Mouse (Mus musculus) heart, postnatal 0 days (tissue): Measurements from ENCODE around the gene Polr3h. TPM values are rescaled to one million over a fixed set of nuclear protein-coding genes. Genes with fewer than 3 reads are reported as not detected.

Experiments used
- ATAC-seq: fragments of 200-750 bp; cut with Nextera tagmentation; 2 replicates; pipeline ENCODE4 v1.8.0; 2017; ENCODE audit warnings: low read depth, moderate number of reproducible peaks, moderate library complexity; ENCODE audit not compliant: insufficient read depth
- DNase-seq: peaks from one replicate; pipeline ENCODE4 v3.0.0-alpha.2; 2016; ENCODE audit warnings: low spot score
- H3K27ac ChIP-seq: fragments of 300-500 bp; sonication (generic); 2 replicates; pipeline ENCODE4 v1.5.1; 2014; ENCODE audit warnings: low read depth, mild to moderate bottlenecking
- H3K27me3 ChIP-seq: fragments of 300-500 bp; sonication (generic); 2 replicates; pipeline ENCODE4 v1.6.1; 2014; ENCODE audit warnings: low read length, mixed read lengths; ENCODE audit not compliant: control insufficient read depth, insufficient read depth
- H3K36me3 ChIP-seq: fragments of 300-500 bp; sonication (generic); replicated peaks from 2 replicates; pipeline ENCODE4 v1.6.1; 2014; ENCODE audit warnings: low read length, mixed read lengths; ENCODE audit not compliant: control insufficient read depth, insufficient read depth
- H3K4me1 ChIP-seq: fragments of 300-500 bp; sonication (generic); 2 replicates; pipeline ENCODE4 v1.6.1; 2014; ENCODE audit warnings: antibody characterized with exemption; ENCODE audit not compliant: control insufficient read depth, insufficient read depth
- H3K4me2 ChIP-seq: fragments of 300-500 bp; sonication (generic); 2 replicates; pipeline ENCODE4 v1.6.1; 2014; ENCODE audit warnings: low read depth, mild to moderate bottlenecking, low read length, moderate library complexity
- H3K4me3 ChIP-seq: fragments of 300-500 bp; sonication (generic); 2 replicates; pipeline ENCODE4 v1.5.1; 2014; ENCODE audit warnings: low read depth, low read length
- H3K9ac ChIP-seq: fragments of 300-500 bp; sonication (generic); replicated peaks from 2 replicates; pipeline ENCODE4 v1.6.1; 2014; ENCODE audit warnings: low read depth, low read length, mixed read lengths
- H3K9me3 ChIP-seq: fragments of 300-500 bp; sonication (generic); replicated peaks from 2 replicates; pipeline ENCODE4 v1.6.1; 2016; ENCODE audit warnings: low read length; ENCODE audit not compliant: control insufficient read depth
- CTCF ChIP-seq: IDR thresholded peaks from 2 replicates; pipeline ENCODE4 v1.5.1; 2016; ENCODE audit warnings: antibody characterized with exemption, control low read depth, low read depth
- EP300 ChIP-seq: IDR thresholded peaks from 2 replicates; pipeline ENCODE4 v1.6.1; 2016; ENCODE audit warnings: antibody characterized with exemption, low read depth
- WGBS: fragments of 180-500 bp; shearing (Covaris S2); extraction: QIAGEN DNeasy Blood & Tissue Kit; methylation state at CpG from one replicate; pipeline ENCODE4 v1.1.7; 2014; 5-methylcytosine and 5-hydroxymethylcytosine counted together
- polyA plus RNA-seq: library from polyadenylated mRNA; unstranded; fragments of >200 nt; fragmentation: Nextera tagmentation; extraction: Ambion mirVana; gene quantifications from 2 replicates; pipeline ENCODE4 v1.2.1, GENCODE M21; 2015
- total RNA-seq: library from RNA; depleted of rRNA; stranded (reverse); fragments of >200 nt; gene quantifications from 2 replicates; pipeline ENCODE4 v1.2.3, GENCODE M21; 2014; ENCODE audit warnings: low replicate concordance

The Polr3h gene
- total and polyA plus RNA-seq, 2 experiments from 2014 or later = 14.8 to 321 TPM

GRCm38 (mm10) chr15:81889175-81889574 lies 36.9 kb downstream of the Polr3h start:
- 77% methylated on average over 7 of the region's 7 CpGs for WGBS

GRCm38 (mm10) chr15:81886795-81887550 lies 39.1 kb downstream of the Polr3h start:
- no peak overlapping the region for H3K4me2 ChIP-seq
- no peak overlapping the region for H3K4me3 ChIP-seq
- peak; percentile 25 for ATAC-seq
- peaks cover 38% of the 10 kb centered on the region for H3K36me3 ChIP-seq
- peak overlapping the region; percentile 11; the same call in 1 of the 2 replicates for H3K27ac ChIP-seq
- no peaks in the 10 kb centered on the region for H3K27me3 ChIP-seq
- no peak for DNase-seq
- TF ChIP-seq CTCF (no peak), EP300 (no peak)
- no peaks in the 10 kb centered on the region for H3K9me3 ChIP-seq
- 64% methylated on average over 6 of the region's 6 CpGs for WGBS
- 0 out of 2 replicates have a peak, but pooled peaks cover 3% of the 10 kb centered on the region for H3K4me1 ChIP-seq
- H3K9ac ChIP-seq = no peak overlapping the region

More at GRCm38 (mm10) chr15:81889175-81889574, 36.9 kb downstream of the Polr3h start:
- H3K4me2 ChIP-seq = no peak overlapping the region
- H3K27ac ChIP-seq = no peak overlapping the region
- H3K27me3 ChIP-seq = no peaks in the 10 kb centered on the region
- H3K9ac ChIP-seq = no peak overlapping the region
- H3K36me3 ChIP-seq = peaks cover 51% of the 10 kb centered on the region
- no peak for ATAC-seq
- 0 out of 2 replicates have a peak, but pooled peaks cover 3% of the 10 kb centered on the region for H3K4me1 ChIP-seq
- no peak for DNase-seq
- H3K9me3 ChIP-seq = no peaks in the 10 kb centered on the region
- no peak overlapping the region for H3K4me3 ChIP-seq
- no peak for TF ChIP-seq EP300

DNA sequence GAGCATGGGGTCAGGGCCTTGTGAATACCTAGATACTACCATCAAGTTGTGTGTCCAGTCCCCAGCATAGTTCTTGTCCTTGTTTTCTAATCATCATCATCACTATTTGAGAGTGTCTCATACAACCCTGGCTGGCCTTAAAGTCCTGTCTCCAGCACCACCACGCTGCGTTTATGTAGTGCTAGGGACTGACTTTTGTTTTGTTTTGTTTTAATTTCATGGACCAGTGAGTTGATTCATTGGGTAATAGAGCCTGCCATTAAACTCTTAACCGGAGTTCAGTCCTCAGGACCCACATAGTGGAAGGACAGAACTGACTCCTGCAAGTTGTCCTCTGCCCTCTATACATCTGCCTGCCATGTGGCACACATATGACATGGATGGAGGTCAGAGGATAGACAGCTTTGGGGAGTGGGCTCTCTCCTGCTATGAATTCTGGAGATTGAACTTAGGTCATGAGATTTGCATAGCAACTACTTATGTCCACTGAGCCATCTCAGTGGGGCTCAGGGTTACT lies 40.6 kb downstream of the Polr3h start:
- 86% methylated on average over 3 of the region's 3 CpGs for WGBS
- no peak for ATAC-seq

GRCm38 (mm10) chr15:81882348-81882747 lies 43.7 kb downstream of the Polr3h start:
- H3K36me3 ChIP-seq = no peaks in the 10 kb centered on the region; the same call in 1 of the 2 replicates
- no peaks in the 10 kb centered on the region for H3K9me3 ChIP-seq
- no peaks in the 10 kb centered on the region for H3K27me3 ChIP-seq
- no peak overlapping the region for H3K9ac ChIP-seq
- H3K4me2 ChIP-seq = no peak overlapping the region
- H3K4me1 ChIP-seq = peaks cover 36% of the 10 kb centered on the region
- TF ChIP-seq CTCF (no peak), EP300 (no peak)
- WGBS = 68% methylated on average over 3 of the region's 3 CpGs
- no peak overlapping the region for H3K4me3 ChIP-seq
- ATAC-seq (no peak), DNase-seq (no peak)
- no peak overlapping the region for H3K27ac ChIP-seq

More for the DNA sequence above, 40.6 kb downstream of the Polr3h start:
- H3K4me1 ChIP-seq = peaks cover 18% of the 10 kb centered on the region
- H3K4me3 ChIP-seq = no peak overlapping the region
- no peak overlapping the region for H3K4me2 ChIP-seq
- H3K9ac ChIP-seq = no peak overlapping the region
- H3K27ac ChIP-seq = no peak overlapping the region
- no peaks in the 10 kb centered on the region for H3K9me3 ChIP-seq
- TF ChIP-seq CTCF (no peak), EP300 (no peak)
- peaks cover 24% of the 10 kb centered on the region for H3K36me3 ChIP-seq
- no peaks in the 10 kb centered on the region for H3K27me3 ChIP-seq
- no peak for DNase-seq

GRCm38 (mm10) chr15:81879531-81880401 lies 46.3 kb downstream of the Polr3h start:
- ATAC-seq (peak; percentile 62), DNase-seq (peak; percentile 66)
- H3K36me3 ChIP-seq = no peaks in the 10 kb centered on the region
- TF ChIP-seq EP300 (no peak), CTCF (no peak)
- peak overlapping the region; percentile 26 for H3K4me2 ChIP-seq
- H3K4me3 ChIP-seq = no peak overlapping the region
- H3K4me1 ChIP-seq = peaks cover 40% of the 10 kb centered on the region
- peak overlapping the region; percentile 64 for H3K27ac ChIP-seq
- WGBS = 12% methylated on average over 5 of the region's 5 CpGs
- H3K9me3 ChIP-seq = no peaks in the 10 kb centered on the region
- H3K9ac ChIP-seq = peak overlapping the region; percentile 45; the same call in 1 of the 2 replicates
- H3K27me3 ChIP-seq = no peaks in the 10 kb centered on the region
